Mouse (Mus musculus): ENCODE measurements at regions not wholly inside any gene's neighbourhood (a gene's known extent, or its start where the extent isn't known, plus 50 kb on each side); places are given as distances from the start of the nearest gene placed in this dataset.

- DNase-seq: peak; percentile 25
These were observed 125.3 kb downstream of the Gm12728 start for GRCm38 (mm10) chr4:105914996-105915395.

GRCm38 (mm10) chr4:105916229-105916628, 126.6 kb downstream of the Gm12728 start:
- no peak for DNase-seq

DNA sequence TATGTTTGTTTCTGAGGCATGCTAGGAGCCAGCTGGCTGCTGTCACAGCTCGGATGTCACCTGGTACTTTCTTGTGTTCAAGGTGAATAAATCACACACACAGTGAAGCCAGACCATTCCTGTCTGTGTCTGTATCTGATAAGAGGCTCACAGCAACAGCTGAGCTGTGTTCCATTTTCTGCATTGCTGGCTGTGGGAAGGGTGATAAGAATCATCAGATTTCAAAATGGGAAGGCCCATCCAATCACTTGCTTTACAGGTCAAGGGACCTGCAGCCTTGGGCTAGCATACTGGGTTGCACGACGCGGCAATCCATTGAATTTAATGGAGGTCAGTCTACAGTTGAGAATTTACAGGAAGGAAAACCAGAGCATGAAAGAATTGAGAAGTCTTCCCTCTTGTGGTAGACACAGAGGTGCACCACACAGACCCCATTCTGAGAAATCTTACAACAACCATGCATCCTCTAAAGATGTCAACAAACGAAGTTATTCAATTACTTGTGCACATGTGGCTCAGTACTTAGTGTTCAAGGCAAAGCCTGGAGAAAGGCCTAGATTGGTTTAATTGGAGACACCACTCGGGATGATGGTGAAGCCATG, 135.2 kb downstream of the Gm12728 start:
- DNase-seq: no peak

DNA sequence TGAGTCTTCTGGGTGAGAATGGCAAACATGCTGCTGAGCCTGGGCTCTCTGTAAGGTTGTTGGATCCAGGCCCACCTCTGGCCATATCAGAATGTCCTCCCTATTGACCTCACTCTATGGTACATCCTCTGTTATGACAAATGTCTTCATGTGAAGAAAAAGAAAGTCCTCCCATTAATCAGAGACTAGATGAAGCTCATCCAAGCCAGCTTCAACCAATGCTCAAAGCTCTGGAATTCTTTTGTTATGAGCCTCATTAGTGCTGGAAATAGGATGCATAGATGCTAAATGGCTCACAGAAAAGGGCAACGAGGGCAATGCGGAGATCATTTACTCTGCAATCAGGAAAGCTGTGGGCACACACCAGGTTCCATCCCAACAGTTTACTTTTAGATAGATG, 135.8 kb downstream of the Gm12728 start:
- DNase-seq: no peak

GRCm38 (mm10) chr4:105929658-105930057, 140.0 kb downstream of the Gm12728 start:
- DNase-seq: no peak

- DNase-seq: no peak
These were observed 145.3 kb downstream of the Gm12728 start for GRCm38 (mm10) chr4:105934971-105935370.

- DNase-seq: no peak
These were observed 147.3 kb downstream of the Gm12728 start for GRCm38 (mm10) chr4:105936755-105937514.

- no peak for DNase-seq
These were observed 147.9 kb downstream of the Gm12728 start for GRCm38 (mm10) chr4:105937587-105937986.

GRCm38 (mm10) chr4:105938886-105939285, 149.2 kb downstream of the Gm12728 start:
- DNase-seq: no peak

DNA sequence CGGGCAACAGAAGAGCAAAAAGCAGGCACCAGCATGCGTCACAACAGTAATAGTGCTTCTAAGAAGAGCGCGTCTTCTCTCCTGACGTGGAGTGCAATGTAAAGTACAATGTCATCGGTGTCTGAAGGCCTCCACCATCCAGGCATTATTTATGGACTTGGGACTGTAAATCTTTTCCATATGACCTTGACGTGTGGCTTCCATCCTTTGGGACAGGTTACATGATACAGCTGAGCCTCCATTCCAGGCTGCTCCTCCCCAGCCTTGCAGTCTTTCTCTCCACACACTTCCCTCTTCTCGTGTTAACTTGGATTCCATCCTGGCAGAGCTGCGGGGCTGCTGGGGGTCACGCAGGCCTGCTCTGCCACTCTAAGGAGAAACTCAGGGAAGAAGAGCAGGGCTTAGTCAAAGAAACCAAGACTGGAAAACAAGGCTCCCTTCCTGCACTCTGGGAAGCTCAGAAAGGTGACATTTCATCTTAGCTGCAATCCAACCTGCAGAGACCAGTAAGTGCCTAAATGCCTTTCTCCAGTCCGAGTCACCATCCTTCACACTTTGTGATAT, 150.0 kb downstream of the Gm12728 start:
- DNase-seq: no peak

DNA sequence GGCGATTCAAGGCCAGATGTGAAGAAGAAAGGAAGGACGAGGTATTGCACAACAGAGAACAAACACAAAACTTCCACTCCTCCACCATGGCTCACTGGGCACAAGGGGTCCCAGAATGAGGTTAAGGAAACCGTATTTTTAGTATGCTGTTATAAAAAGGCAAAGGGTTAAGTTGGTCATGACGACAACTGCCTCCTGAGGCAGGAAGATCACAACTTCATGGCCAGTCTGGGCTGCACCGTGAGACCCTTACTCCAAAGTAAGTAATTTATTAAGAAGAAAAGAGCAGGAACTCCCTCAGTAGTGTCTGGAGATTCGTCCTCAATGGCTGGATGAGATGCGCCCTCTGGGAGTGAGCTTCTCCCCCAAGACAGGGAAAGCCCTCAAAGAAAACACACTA, 151.2 kb downstream of the Gm12728 start:
- no peak for DNase-seq

GRCm38 (mm10) chr4:105941785-105942184, 152.1 kb downstream of the Gm12728 start:
- peak; percentile 67 for DNase-seq

DNA sequence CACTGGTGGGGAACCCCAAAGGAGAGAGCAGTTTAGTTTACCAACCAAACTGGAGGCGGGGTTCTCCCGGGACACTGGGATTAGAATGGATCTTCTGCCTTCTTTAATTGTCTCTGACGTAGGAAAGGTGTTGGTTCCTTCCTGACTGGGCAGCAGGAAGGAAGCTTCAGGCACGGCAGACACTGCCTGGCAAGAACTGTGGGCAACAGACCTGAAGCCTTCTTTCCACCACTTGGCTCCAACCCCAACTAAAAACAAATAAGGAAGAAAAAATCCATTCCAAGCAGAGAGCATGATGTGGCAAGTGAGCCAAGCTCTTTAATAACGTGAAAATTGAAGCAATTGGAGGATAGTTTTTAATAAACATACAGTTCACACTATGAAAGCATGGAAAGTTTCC, 155.3 kb downstream of the Gm12728 start:
- no peak for DNase-seq

- no peak for DNase-seq
These were observed 156.3 kb downstream of the Gm12728 start for GRCm38 (mm10) chr4:105945921-105946320.

- no peak for DNase-seq
These were observed 158.7 kb downstream of the Gm12728 start for GRCm38 (mm10) chr4:105948326-105948725.

GRCm38 (mm10) chr4:105952406-105952805, 162.7 kb downstream of the Gm12728 start:
- DNase-seq: no peak

DNA sequence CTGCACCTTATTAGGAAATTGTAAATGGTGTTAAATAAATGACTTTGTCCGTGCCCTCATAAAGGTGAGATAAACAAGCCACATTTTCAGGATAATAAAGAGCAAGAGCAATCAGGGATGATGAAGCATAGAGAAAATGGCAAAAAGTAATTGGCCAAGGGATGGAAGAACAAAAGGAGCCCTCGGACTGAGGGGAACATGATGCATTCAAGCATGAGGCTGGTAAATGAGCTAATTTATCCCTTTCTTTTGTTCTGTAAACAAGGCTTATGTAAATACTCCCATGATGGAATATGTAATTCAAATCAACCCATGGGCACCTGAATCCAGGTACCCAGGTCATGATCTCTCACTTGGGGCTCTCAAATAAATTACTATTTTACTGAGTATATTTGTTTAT, 166.8 kb downstream of the Gm12728 start:
- DNase-seq: no peak

- DNase-seq: no peak
These were observed 168.7 kb downstream of the Gm12728 start for GRCm38 (mm10) chr4:105958331-105958730.

- DNase-seq: no peak
These were observed 172.2 kb downstream of the Gm12728 start for GRCm38 (mm10) chr4:105961686-105962360.

GRCm38 (mm10) chr4:105962542-105962941, 172.9 kb downstream of the Gm12728 start:
- no peak for DNase-seq

GRCm38 (mm10) chr4:105968324-105968723, 178.7 kb downstream of the Gm12728 start:
- DNase-seq: no peak

DNA sequence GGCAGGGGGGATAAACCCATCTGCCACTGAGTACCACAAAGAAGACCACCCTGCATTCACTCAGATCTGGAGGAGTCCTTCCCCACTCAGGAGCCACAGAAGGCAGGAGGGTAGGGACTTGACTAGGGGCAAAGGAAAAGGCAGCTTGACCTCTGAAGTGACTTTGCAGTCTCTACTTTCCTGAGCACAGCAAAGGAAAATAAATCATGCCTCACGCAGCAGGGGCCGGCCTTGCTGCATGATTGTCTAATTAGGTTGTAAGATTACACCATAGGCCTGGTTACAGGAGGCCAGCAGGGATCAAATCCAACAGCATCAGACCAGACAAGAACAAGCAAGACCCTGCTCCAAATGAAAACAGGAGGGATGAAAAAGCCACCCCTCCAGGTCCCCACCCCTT, 180.0 kb downstream of the Gm12728 start:
- no peak for DNase-seq

DNA sequence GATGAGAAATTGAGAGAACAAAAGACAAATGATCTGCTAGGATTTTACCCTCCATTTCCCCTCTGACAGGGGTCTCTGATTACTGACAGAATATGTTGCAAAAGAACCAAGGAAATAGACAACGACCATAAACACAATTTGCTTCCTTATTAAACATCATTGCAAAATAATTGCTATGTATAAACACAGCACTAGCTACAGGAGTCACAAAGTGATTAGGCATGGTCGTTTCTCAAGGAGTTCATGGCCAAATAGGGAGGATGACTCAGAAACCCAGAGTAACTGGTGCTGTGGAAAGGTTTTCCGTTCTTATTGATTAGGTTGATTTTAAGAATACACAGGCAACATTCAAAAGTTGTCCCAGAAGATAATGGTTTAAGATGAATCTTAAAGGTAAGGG, 180.4 kb downstream of the Gm12728 start:
- no peak for DNase-seq

DNA sequence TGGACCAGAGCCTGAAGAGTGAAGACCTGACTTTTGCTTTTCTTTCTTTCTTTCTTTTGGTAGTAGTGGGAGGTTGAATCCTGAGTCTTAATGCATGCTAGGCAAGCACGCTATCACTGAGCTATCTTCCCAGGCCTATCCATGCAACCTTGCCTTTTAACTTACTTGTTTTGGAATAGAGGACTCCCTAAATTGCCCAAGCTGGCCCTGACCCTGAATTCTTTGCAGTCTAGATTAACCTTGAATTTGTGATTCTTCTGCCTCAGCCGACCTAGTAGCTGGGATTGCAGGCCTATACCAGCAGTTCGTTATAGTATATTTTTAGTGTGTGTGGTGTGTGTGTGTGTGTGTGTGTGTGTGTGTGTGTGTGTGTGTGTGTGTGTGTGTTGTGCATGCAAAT, 183.1 kb downstream of the Gm12728 start:
- DNase-seq: no peak
